Mouse (Mus musculus) embryonic facial prominence, embryonic 15.5 days (tissue): Measurements from ENCODE around the gene Acox2. TPM values are rescaled to one million over a fixed set of nuclear protein-coding genes. Genes with fewer than 3 reads are reported as not detected.

Experiments
- ATAC-seq: fragments of 200-750 bp; cut with Nextera tagmentation; 2 replicates; pipeline ENCODE4 v1.8.0; 2017; ENCODE audit warnings: low read depth, moderate TSS enrichment; ENCODE audit not compliant: insufficient number of reproducible peaks, low FRiP score, low TSS enrichment
- H3K27ac ChIP-seq: fragments of 300-500 bp; sonication (generic); replicated peaks from 2 replicates; pipeline ENCODE4 v1.5.1; 2015; ENCODE audit warnings: mild to moderate bottlenecking, inconsistent platforms
- H3K27me3 ChIP-seq: fragments of 300-500 bp; sonication (generic); 2 replicates; pipeline ENCODE4 v1.6.1; 2015; ENCODE audit warnings: inconsistent platforms
- H3K36me3 ChIP-seq: fragments of 300-500 bp; sonication (generic); 2 replicates; pipeline ENCODE4 v1.6.1; 2015; ENCODE audit warnings: mild to moderate bottlenecking, inconsistent platforms
- H3K4me1 ChIP-seq: fragments of 300-500 bp; sonication (generic); 2 replicates; pipeline ENCODE4 v1.6.1; 2015; ENCODE audit warnings: inconsistent platforms
- H3K4me2 ChIP-seq: fragments of 300-500 bp; sonication (generic); replicated peaks from 2 replicates; pipeline ENCODE4 v1.6.1; 2015; ENCODE audit warnings: mild to moderate bottlenecking, inconsistent platforms
- H3K4me3 ChIP-seq: fragments of 300-500 bp; sonication (generic); replicated peaks from 2 replicates; pipeline ENCODE4 v1.5.1; 2015; ENCODE audit warnings: mild to moderate bottlenecking, inconsistent platforms
- H3K9ac ChIP-seq: fragments of 300-500 bp; sonication (generic); 2 replicates; pipeline ENCODE4 v1.6.1; 2015; ENCODE audit warnings: inconsistent platforms
- H3K9me3 ChIP-seq: fragments of 300-500 bp; sonication (generic); replicated peaks from 2 replicates; pipeline ENCODE4 v1.6.1; 2016; ENCODE audit warnings: inconsistent platforms
- WGBS: fragments of 180-500 bp; shearing (Covaris S2); methylation state at CpG from one replicate; pipeline ENCODE4 v1.1.7; 2015; 5-methylcytosine and 5-hydroxymethylcytosine counted together
- polyA plus RNA-seq: library from polyadenylated mRNA; unstranded; fragments of >200 nt; fragmentation: Nextera tagmentation; extraction: Ambion mirVana; gene quantifications from 2 replicates; pipeline ENCODE4 v1.2.1, GENCODE M21; 2015

Acox2 gene
- polyA plus RNA-seq, 1 experiment from 2014 or later, result 3.7 TPM

GRCm38 (mm10) chr14:8186278-8187045 is 72.7 kb downstream of the Acox2 start:
- Histone ChIP-seq H3K4me3 (no peak overlapping the region), H3K4me1 (no peaks in the 10 kb centered on the region), H3K9me3 (no peaks in the 10 kb centered on the region), H3K27me3 (no peaks in the 10 kb centered on the region), H3K27ac (no peak overlapping the region), H3K9ac (no peak overlapping the region), H3K4me2 (no peak overlapping the region), H3K36me3 (no peaks in the 10 kb centered on the region)
- WGBS, result 84% methylated on average over 6 of the region's 6 CpGs
- ATAC-seq, result no peak

- H3K9me3 ChIP-seq, result no peaks in the 10 kb centered on the region
- H3K27me3 ChIP-seq, result no peaks in the 10 kb centered on the region
- 62% methylated on average over 3 of the region's 3 CpGs for WGBS
- no peaks in the 10 kb centered on the region for H3K36me3 ChIP-seq
- H3K9ac ChIP-seq, result no peak overlapping the region
- no peak overlapping the region for H3K27ac ChIP-seq
- no peaks in the 10 kb centered on the region for H3K4me1 ChIP-seq
- no peak for ATAC-seq
- H3K4me3 ChIP-seq, result no peak overlapping the region
- no peak overlapping the region for H3K4me2 ChIP-seq
Observed at GRCm38 (mm10) chr14:8183330-8183729, 75.8 kb downstream of the Acox2 start.

GRCm38 (mm10) chr14:8180371-8181035 is 78.7 kb downstream of the Acox2 start:
- Histone ChIP-seq H3K36me3 (no peaks in the 10 kb centered on the region), H3K9ac (no peak overlapping the region), H3K4me2 (no peak overlapping the region), H3K4me3 (no peak overlapping the region), H3K9me3 (no peaks in the 10 kb centered on the region), H3K4me1 (no peaks in the 10 kb centered on the region), H3K27me3 (no peaks in the 10 kb centered on the region), H3K27ac (no peak overlapping the region)
- 71% methylated on average over 4 of the region's 4 CpGs for WGBS
- no peak for ATAC-seq

GRCm38 (mm10) chr14:8176251-8176650 is 82.9 kb downstream of the Acox2 start:
- peaks cover 7% of the 10 kb centered on the region for H3K4me1 ChIP-seq
- H3K9me3 ChIP-seq, result no peaks in the 10 kb centered on the region
- 49% methylated on average over 5 of the region's 5 CpGs for WGBS

More at GRCm38 (mm10) chr14:8176251-8176650, 82.9 kb downstream of the Acox2 start:
- Histone ChIP-seq H3K4me3 (no peak overlapping the region), H3K27me3 (no peaks in the 10 kb centered on the region), H3K9ac (no peak overlapping the region), H3K36me3 (no peaks in the 10 kb centered on the region), H3K4me2 (no peak overlapping the region), H3K27ac (no peak overlapping the region)
- ATAC-seq, result no peak

Other genes with a start within 250 kb of the Acox2 start
- gene Rpp14, start 179.0 kb downstream of the Acox2 start, polyA plus RNA-seq, result 45.2 and 51.9 TPM in 2 replicates
- gene Pxk, start 161.1 kb downstream of the Acox2 start, polyA plus RNA-seq, result 41.5 and 41.6 TPM in 2 replicates
- gene Pdhb, start 86.3 kb downstream of the Acox2 start, polyA plus RNA-seq, result 184 and 195 TPM in 2 replicates
- 12.6 and 14.8 TPM in 2 replicates for gene Kctd6, start 45.2 kb downstream of the Acox2 start, polyA plus RNA-seq
- gene Fam107a, start 58.7 kb upstream of the Acox2 start, polyA plus RNA-seq, result 2.5 and 2.9 TPM in 2 replicates
- gene Oit1, start 119.4 kb upstream of the Acox2 start, polyA plus RNA-seq, result 2.3 and 4.4 TPM in 2 replicates